Mouse (Mus musculus) adrenal gland, adult 10 weeks (tissue): ENCODE data around the gene 1700028J19Rik. TPM values are rescaled to one million over a fixed set of nuclear protein-coding genes. Genes with fewer than 3 reads are reported as not detected.

ENCODE experiments used
- polyA plus RNA-seq: library from polyadenylated mRNA; stranded (reverse); fragments of 350-450 nt; fragmentation: Illumina TruSeq; extraction: RNeasy Lipid Tissue Mini Kit (QIAGEN cat#74804); gene quantifications from one replicate; pipeline ENCODE4 v1.2.3, GENCODE M21; 2014; ENCODE audit warnings: low read depth, low replicate concordance

Gene 1700028J19Rik
- not detected for polyA plus RNA-seq

GRCm38 (mm10) chr7:44246055-44246983, at the start of gene 1700028J19Rik, which contains the start of gene 2410002F23Rik:
TSS of gene 1700028J19Rik (minus strand) at chr7:44246695.
TSS of gene 2410002F23Rik (plus strand) at chr7:44246722.

GRCm38 (mm10) chr7:44261147-44261546, 14.7 kb upstream of the 1700028J19Rik start, which contains the start of gene Gm15517:
TSS of gene Gm15517 (plus strand) at chr7:44261447.

GRCm38 (mm10) chr7:44257278-44257677, 10.8 kb upstream of the 1700028J19Rik start, which contains the start of gene Acp4:
TSS of gene Acp4 (minus strand) at chr7:44257378.

GRCm38 (mm10) chr7:44235909-44236308, 10.6 kb downstream of the 1700028J19Rik start, which contains the start of gene Gm36864:
TSS of gene Gm36864 (plus strand) at chr7:44236177.

GRCm38 (mm10) chr7:44225076-44225475, 21.4 kb downstream of the 1700028J19Rik start, which contains the start of gene Klk1:
TSS of gene Klk1 (plus strand) at chr7:44225360.

GRCm38 (mm10) chr7:44215645-44216044, 30.9 kb downstream of the 1700028J19Rik start, which contains the start of gene Klk1b5:
TSS of gene Klk1b5 (plus strand) at chr7:44215945.

GRCm38 (mm10) chr7:44207135-44207534, 39.4 kb downstream of the 1700028J19Rik start, which contains the start of gene Klk1b4:
TSS of gene Klk1b4 (plus strand) at chr7:44207435.

GRCm38 (mm10) chr7:44197891-44198290, 48.6 kb downstream of the 1700028J19Rik start, which contains the start of gene Klk1b3:
TSS of gene Klk1b3 (plus strand) at chr7:44198191.

GRCm38 (mm10) chr7:44187936-44188335, 58.6 kb downstream of the 1700028J19Rik start, which contains the start of gene Klk1b24:
TSS of gene Klk1b24 (plus strand) at chr7:44188236.

Other genes with a start within 250 kb of the 1700028J19Rik start
- gene Klk1b26, start 234.5 kb downstream of the 1700028J19Rik start, polyA plus RNA-seq, result not detected
- not detected for gene Klk1b27, start 194.4 kb downstream of the 1700028J19Rik start, polyA plus RNA-seq
- gene Klk1b21, start 144.4 kb downstream of the 1700028J19Rik start, polyA plus RNA-seq, result not detected
- gene Klk1b22, start 134.0 kb downstream of the 1700028J19Rik start, polyA plus RNA-seq, result not detected
- gene Klk1b16, start 109.9 kb downstream of the 1700028J19Rik start, polyA plus RNA-seq, result not detected
- gene Klk1b24, start 58.5 kb downstream of the 1700028J19Rik start, polyA plus RNA-seq, result not detected
- not detected for gene Klk1b3, start 48.5 kb downstream of the 1700028J19Rik start, polyA plus RNA-seq
- gene Klk1b4, start 39.3 kb downstream of the 1700028J19Rik start, polyA plus RNA-seq, result not detected
- gene Klk1b5, start 30.8 kb downstream of the 1700028J19Rik start, polyA plus RNA-seq, result not detected
- gene Klk1, start 21.3 kb downstream of the 1700028J19Rik start, polyA plus RNA-seq, result not detected
- not detected for gene Gm36864, start 10.5 kb downstream of the 1700028J19Rik start, polyA plus RNA-seq
- 57.7 TPM for gene 2410002F23Rik, start within 50 bp of the 1700028J19Rik start, polyA plus RNA-seq
- gene Acp4, start 10.7 kb upstream of the 1700028J19Rik start, polyA plus RNA-seq, result not detected
- not detected for gene Gm15517, start 14.8 kb upstream of the 1700028J19Rik start, polyA plus RNA-seq
- 3.7 TPM for gene Clec11a, start 60.2 kb upstream of the 1700028J19Rik start, polyA plus RNA-seq
- gene Shank1, start 63.6 kb upstream of the 1700028J19Rik start, polyA plus RNA-seq, result 0.12 TPM
- gene Syt3, start 137.4 kb upstream of the 1700028J19Rik start, polyA plus RNA-seq, result not detected
- not detected for gene 1700008O03Rik, start 139.1 kb upstream of the 1700028J19Rik start, polyA plus RNA-seq
- 0.35 TPM for gene Lrrc4b, start 182.3 kb upstream of the 1700028J19Rik start, polyA plus RNA-seq
- not detected for gene Aspdh, start 218.7 kb upstream of the 1700028J19Rik start, polyA plus RNA-seq
- 1.7 TPM for gene Josd2, start 221.3 kb upstream of the 1700028J19Rik start, polyA plus RNA-seq
- gene Emc10, start 249.8 kb upstream of the 1700028J19Rik start, polyA plus RNA-seq, result 1.6 TPM
- not detected for gene Fam71e1, start 249.9 kb upstream of the 1700028J19Rik start, polyA plus RNA-seq